Mouse (Mus musculus) thymus, adult 2 months (tissue): ENCODE data around the gene Nipsnap2. TPM values are rescaled to one million over a fixed set of nuclear protein-coding genes. Genes with fewer than 3 reads are reported as not detected.
"Not testable (repeated sequence)": the region's sequence is repeated elsewhere in the genome, so short reads cannot be mapped to it uniquely, and the experiment has no call there.

Experiments
- DNase-seq: peaks from one replicate; pipeline ENCODE4 v3.0.0; 2021
- H3K27ac ChIP-seq: fragments of 200-500 bp; 2 replicates; pipeline ENCODE4 v1.5.1; 2012; ENCODE audit warnings: low read length, control low read depth; ENCODE audit not compliant: control insufficient read depth, insufficient read depth
- H3K27me3 ChIP-seq: fragments of 200-500 bp; 2 replicates; pipeline ENCODE4 v1.6.1; 2012; ENCODE audit warnings: mild to moderate bottlenecking, low read length, moderate library complexity, mixed read lengths; ENCODE audit not compliant: control insufficient read depth, insufficient read depth
- H3K36me3 ChIP-seq: fragments of 200-500 bp; 2 replicates; pipeline ENCODE4 v1.6.1; 2012; ENCODE audit warnings: mild to moderate bottlenecking, low read length, moderate library complexity; ENCODE audit not compliant: control insufficient read depth, insufficient read depth
- H3K4me1 ChIP-seq: fragments of 200-500 bp; replicated peaks from 2 replicates; pipeline ENCODE4 v1.6.1; 2012; ENCODE audit warnings: low read length; ENCODE audit not compliant: control insufficient read depth, insufficient read depth
- H3K4me3 ChIP-seq: fragments of 200-500 bp; 2 replicates; pipeline ENCODE4 v1.5.1; 2012; ENCODE audit warnings: mild to moderate bottlenecking, low read length, control low read depth, moderate library complexity; ENCODE audit not compliant: control insufficient read depth, insufficient read depth
- CTCF ChIP-seq: fragments of 200-500 bp; IDR thresholded peaks from 2 replicates; pipeline ENCODE4 v1.5.1; 2012; ENCODE audit warnings: mild to moderate bottlenecking, control low read depth, low read length, moderate library complexity, borderline replicate concordance; ENCODE audit not compliant: control insufficient read depth, poor library complexity, insufficient read depth; ENCODE audit errors: extremely low read depth
- POLR2A ChIP-seq: fragments of 200-500 bp; IDR thresholded peaks from 2 replicates; pipeline ENCODE4 v1.6.1; 2012; ENCODE audit warnings: mild to moderate bottlenecking, low read length, control low read depth, moderate library complexity; ENCODE audit not compliant: control insufficient read depth, poor library complexity, insufficient read depth; ENCODE audit errors: extremely low read depth
- WGBS: fragments of 180-500 bp; shearing (Covaris S2); methylation state at CpG from one replicate; pipeline ENCODE4 v1.1.7; 2018; 5-methylcytosine and 5-hydroxymethylcytosine counted together
- polyA plus RNA-seq: library from polyadenylated mRNA; depleted of rRNA; stranded (reverse); fragments of >200 nt; gene quantifications from 2 replicates; pipeline ENCODE4 v1.2.3, GENCODE M21; 2012; rRNA removed

The Nipsnap2 gene
- polyA plus RNA-seq, 1 experiment: 45.9 TPM

GRCm38 (mm10) chr5:129786818-129787790 lies 62.2 kb downstream of the Nipsnap2 start, which contains the start of gene Psph:
Gene Psph, minus strand, starts transcription at chr5:129787449.
- TF ChIP-seq POLR2A (peak; percentile 57), CTCF (peak; percentile 51; the same call in 1 of the 2 replicates)
- peak; percentile 95 for DNase-seq

GRCm38 (mm10) chr5:129787818-129788593 lies 63.1 kb downstream of the Nipsnap2 start:
- Histone ChIP-seq H3K27me3 (no peaks in the 10 kb centered on the region), H3K27ac (peak overlapping the region; percentile 32; the same call in 1 of the 2 replicates), H3K4me3 (peak overlapping the region; percentile 85), H3K4me1 (peaks cover 2% of the 10 kb centered on the region; the same call in 1 of the 2 replicates), H3K36me3 (peaks cover 40% of the 10 kb centered on the region)
- no peak for DNase-seq
- TF ChIP-seq POLR2A: no peak
- WGBS: 12% methylated on average over 11 of the region's 11 CpGs

More at GRCm38 (mm10) chr5:129786818-129787790, 62.2 kb downstream of the Nipsnap2 start, which contains the start of gene Psph:
- peaks cover 31% of the 10 kb centered on the region for H3K36me3 ChIP-seq
- H3K4me1 ChIP-seq: peaks cover 2% of the 10 kb centered on the region; the same call in 1 of the 2 replicates
- peak within 1 kb of the TSS; percentile 76 for H3K27ac ChIP-seq
- peak within 1 kb of the TSS; percentile 85 for H3K4me3 ChIP-seq
- under 1% methylated on average over 73 of the region's 73 CpGs for WGBS
- H3K27me3 ChIP-seq: no peaks in the 10 kb centered on the region

GRCm38 (mm10) chr5:129790591-129790990 lies 65.7 kb downstream of the Nipsnap2 start:
- not testable (repeated sequence) for H3K27ac ChIP-seq, H3K4me1 ChIP-seq, H3K4me3 ChIP-seq, H3K27me3 ChIP-seq, DNase-seq
- peaks cover 56% of the 10 kb centered on the region for H3K36me3 ChIP-seq
- 76% methylated on average over 8 of the region's 8 CpGs for WGBS

Other genes starting within 250 kb of the Nipsnap2 start
- 149 and 160 TPM in 2 replicates for gene Sfswap, start 223.8 kb upstream of the Nipsnap2 start, polyA plus RNA-seq
- 3.4 and 3.5 TPM in 2 replicates for gene Mmp17, start 140.9 kb upstream of the Nipsnap2 start, polyA plus RNA-seq
- gene Zfp11, start 55.0 kb upstream of the Nipsnap2 start, polyA plus RNA-seq: 1.1 and 1.4 TPM in 2 replicates
- gene Sept14, start 16.6 kb upstream of the Nipsnap2 start, polyA plus RNA-seq: 0.11 TPM in 1 of 2 replicates, not detected in the other
- gene Mrps17, start 9.6 kb upstream of the Nipsnap2 start, polyA plus RNA-seq: 66.5 and 83.5 TPM in 2 replicates
- 32.9 and 36.8 TPM in 2 replicates for gene Psph, start 62.4 kb downstream of the Nipsnap2 start, polyA plus RNA-seq
- 17.3 and 19.4 TPM in 2 replicates for gene Sumf2, start 121.9 kb downstream of the Nipsnap2 start, polyA plus RNA-seq
- 1,121 and 1,221 TPM in 2 replicates for gene Chchd2, start 162.4 kb downstream of the Nipsnap2 start, polyA plus RNA-seq
- 0.50 and 0.93 TPM in 2 replicates for gene Zbed5, start 170.7 kb downstream of the Nipsnap2 start, polyA plus RNA-seq
- 1.3 and 3.6 TPM in 2 replicates for gene Phkg1, start 173.5 kb downstream of the Nipsnap2 start, polyA plus RNA-seq
- 3.4 and 3.5 TPM in 2 replicates for gene Nupr1l, start 183.5 kb downstream of the Nipsnap2 start, polyA plus RNA-seq
- 20.9 and 24.2 TPM in 2 replicates for gene Vkorc1l1, start 216.9 kb downstream of the Nipsnap2 start, polyA plus RNA-seq